Mouse (Mus musculus) liver, adult 2 months (tissue): ENCODE measurements around the gene Gm21304. TPM values are rescaled to one million over a fixed set of nuclear protein-coding genes. Genes with fewer than 3 reads are reported as not detected.
"Not testable (repeated sequence)": the region's sequence is repeated elsewhere in the genome, so short reads cannot be mapped to it uniquely, and the experiment has no call there.

Experiments
- DNase-seq: peaks from one replicate; pipeline ENCODE4 v3.0.0-alpha.2; 2011; ENCODE audit warnings: low read depth, low spot score; ENCODE audit errors: extremely low read depth
- H3K27ac ChIP-seq: fragments of 200-500 bp; replicated peaks from 2 replicates; pipeline ENCODE4 v1.5.1; 2012; ENCODE audit warnings: low read depth, mild to moderate bottlenecking, control low read depth, inconsistent platforms, low read length; ENCODE audit not compliant: insufficient read depth
- H3K27me3 ChIP-seq: fragments of 200-500 bp; 2 replicates; pipeline ENCODE4 v1.6.1; 2012; ENCODE audit warnings: mild to moderate bottlenecking, moderate library complexity, low read length, inconsistent platforms; ENCODE audit not compliant: control insufficient read depth, insufficient read depth
- H3K36me3 ChIP-seq: fragments of 200-500 bp; 2 replicates; pipeline ENCODE4 v1.6.1; 2012; ENCODE audit warnings: low read length, inconsistent platforms; ENCODE audit not compliant: control insufficient read depth, insufficient read depth
- H3K4me1 ChIP-seq: fragments of 200-500 bp; 2 replicates; pipeline ENCODE4 v1.6.1; 2011; ENCODE audit warnings: low read length; ENCODE audit not compliant: control insufficient read depth, insufficient read depth
- H3K4me3 ChIP-seq: fragments of 200-500 bp; 2 replicates; pipeline ENCODE4 v1.5.1; 2011; ENCODE audit warnings: low read depth, mild to moderate bottlenecking, control low read depth, low read length, moderate library complexity; ENCODE audit not compliant: insufficient read depth
- H3K79me2 ChIP-seq: fragments of 200-500 bp; 2 replicates; pipeline ENCODE4 v1.6.1; 2012; ENCODE audit warnings: inconsistent platforms, mild to moderate bottlenecking, low read length, moderate library complexity; ENCODE audit not compliant: control insufficient read depth, insufficient read depth
- H3K9ac ChIP-seq: fragments of 200-500 bp; 2 replicates; pipeline ENCODE4 v1.6.1; 2012; ENCODE audit warnings: low read depth, mild to moderate bottlenecking, control low read depth, inconsistent platforms, low read length
- WGBS: fragments of 180-500 bp; shearing (Covaris S2); methylation state at CpG from one replicate; pipeline ENCODE4 v1.1.7; 2018; 5-methylcytosine and 5-hydroxymethylcytosine counted together
- polyA plus RNA-seq: library from polyadenylated mRNA; depleted of rRNA; stranded (reverse); fragments of >200 nt; gene quantifications from 2 replicates; pipeline ENCODE4 v1.2.3, GENCODE M21; 2012; rRNA removed
- total RNA-seq: library from RNA; depleted of rRNA; stranded (reverse); fragments of >200 nt; gene quantifications from 2 replicates; pipeline ENCODE4 v1.2.3, GENCODE M21; 2014; rRNA removed

The Gm21304 gene
- total RNA-seq, result not detected in 2 replicates
- not detected in 2 replicates for polyA plus RNA-seq

DNA sequence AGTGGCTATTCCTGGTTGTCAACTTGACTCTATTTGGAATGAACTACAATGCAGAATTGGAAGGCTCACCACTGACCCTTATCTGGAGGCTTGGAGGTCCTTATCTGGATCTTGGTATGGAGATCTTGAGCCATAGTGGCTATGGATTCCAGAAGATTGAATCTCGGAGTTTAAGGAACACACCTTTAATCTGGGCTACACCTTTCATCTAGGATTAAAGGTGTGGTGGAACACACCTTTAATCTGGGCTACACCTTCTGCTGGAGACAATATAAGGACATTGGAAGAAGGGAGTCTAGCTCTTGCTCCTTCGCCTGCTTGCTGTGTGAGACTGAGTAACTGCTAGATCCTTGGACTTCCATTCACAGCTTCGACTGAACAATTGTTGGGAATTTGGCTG lies at the start of gene Gm21304:
Gene Gm21304, plus strand, starts transcription at position 301 of the 400 bp plus-strand sequence.
- not testable (repeated sequence) for H3K36me3 ChIP-seq, H3K4me3 ChIP-seq, H3K9ac ChIP-seq, H3K4me1 ChIP-seq, H3K27me3 ChIP-seq, DNase-seq, H3K27ac ChIP-seq, H3K79me2 ChIP-seq
- WGBS, result no CpG with 5 or more reads among the region's 3 CpGs

DNA sequence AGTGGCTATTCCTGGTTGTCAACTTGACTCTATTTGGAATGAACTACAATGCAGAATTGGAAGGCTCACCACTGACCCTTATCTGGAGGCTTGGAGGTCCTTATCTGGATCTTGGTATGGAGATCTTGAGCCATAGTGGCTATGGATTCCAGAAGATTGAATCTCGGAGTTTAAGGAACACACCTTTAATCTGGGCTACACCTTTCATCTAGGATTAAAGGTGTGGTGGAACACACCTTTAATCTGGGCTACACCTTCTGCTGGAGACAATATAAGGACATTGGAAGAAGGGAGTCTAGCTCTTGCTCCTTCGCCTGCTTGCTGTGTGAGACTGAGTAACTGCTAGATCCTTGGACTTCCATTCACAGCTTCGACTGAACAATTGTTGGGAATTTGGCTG lies 25.6 kb upstream of the Gm21304 start, which contains the start of gene Gm21293:
Gene Gm21293, plus strand, starts transcription at position 301 of the 400 bp plus-strand sequence.
- not testable (repeated sequence) for H3K9ac ChIP-seq, H3K27ac ChIP-seq, H3K79me2 ChIP-seq, H3K4me1 ChIP-seq, H3K27me3 ChIP-seq, H3K36me3 ChIP-seq, DNase-seq, H3K4me3 ChIP-seq
- no CpG with 5 or more reads among the region's 3 CpGs for WGBS

DNA sequence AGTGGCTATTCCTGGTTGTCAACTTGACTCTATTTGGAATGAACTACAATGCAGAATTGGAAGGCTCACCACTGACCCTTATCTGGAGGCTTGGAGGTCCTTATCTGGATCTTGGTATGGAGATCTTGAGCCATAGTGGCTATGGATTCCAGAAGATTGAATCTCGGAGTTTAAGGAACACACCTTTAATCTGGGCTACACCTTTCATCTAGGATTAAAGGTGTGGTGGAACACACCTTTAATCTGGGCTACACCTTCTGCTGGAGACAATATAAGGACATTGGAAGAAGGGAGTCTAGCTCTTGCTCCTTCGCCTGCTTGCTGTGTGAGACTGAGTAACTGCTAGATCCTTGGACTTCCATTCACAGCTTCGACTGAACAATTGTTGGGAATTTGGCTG lies 17.1 kb upstream of the Gm21304 start, which contains the start of gene Gm6763:
Gene Gm6763, plus strand, starts transcription at position 301 of the 400 bp plus-strand sequence.
- not testable (repeated sequence) for H3K36me3 ChIP-seq, H3K79me2 ChIP-seq, H3K27me3 ChIP-seq, H3K4me1 ChIP-seq, DNase-seq, H3K27ac ChIP-seq, H3K9ac ChIP-seq, H3K4me3 ChIP-seq
- no CpG with 5 or more reads among the region's 3 CpGs for WGBS

DNA sequence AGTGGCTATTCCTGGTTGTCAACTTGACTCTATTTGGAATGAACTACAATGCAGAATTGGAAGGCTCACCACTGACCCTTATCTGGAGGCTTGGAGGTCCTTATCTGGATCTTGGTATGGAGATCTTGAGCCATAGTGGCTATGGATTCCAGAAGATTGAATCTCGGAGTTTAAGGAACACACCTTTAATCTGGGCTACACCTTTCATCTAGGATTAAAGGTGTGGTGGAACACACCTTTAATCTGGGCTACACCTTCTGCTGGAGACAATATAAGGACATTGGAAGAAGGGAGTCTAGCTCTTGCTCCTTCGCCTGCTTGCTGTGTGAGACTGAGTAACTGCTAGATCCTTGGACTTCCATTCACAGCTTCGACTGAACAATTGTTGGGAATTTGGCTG lies 8.6 kb upstream of the Gm21304 start, which contains the start of gene Gm8764:
Gene Gm8764, plus strand, starts transcription at position 301 of the 400 bp plus-strand sequence.
- H3K36me3 ChIP-seq, H3K79me2 ChIP-seq, H3K27ac ChIP-seq, H3K9ac ChIP-seq, H3K4me3 ChIP-seq, DNase-seq, H3K27me3 ChIP-seq, H3K4me1 ChIP-seq: not testable (repeated sequence)
- no CpG with 5 or more reads among the region's 3 CpGs for WGBS

DNA sequence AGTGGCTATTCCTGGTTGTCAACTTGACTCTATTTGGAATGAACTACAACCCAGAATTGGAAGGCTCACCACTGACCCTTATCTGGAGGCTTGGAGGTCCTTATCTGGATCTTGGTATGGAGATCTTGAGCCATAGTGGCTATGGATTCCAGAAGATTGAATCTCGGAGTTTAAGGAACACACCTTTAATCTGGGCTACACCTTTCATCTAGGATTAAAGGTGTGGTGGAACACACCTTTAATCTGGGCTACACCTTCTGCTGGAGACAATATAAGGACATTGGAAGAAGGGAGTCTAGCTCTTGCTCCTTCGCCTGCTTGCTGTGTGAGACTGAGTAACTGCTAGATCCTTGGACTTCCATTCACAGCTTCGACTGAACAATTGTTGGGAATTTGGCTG lies 8.4 kb downstream of the Gm21304 start, which contains the start of gene Gm21312:
Gene Gm21312, plus strand, starts transcription at position 301 of the 400 bp plus-strand sequence.
- H3K4me1 ChIP-seq, H3K4me3 ChIP-seq, H3K36me3 ChIP-seq, H3K27me3 ChIP-seq, H3K27ac ChIP-seq, DNase-seq, H3K79me2 ChIP-seq, H3K9ac ChIP-seq: not testable (repeated sequence)
- no CpG with 5 or more reads among the region's 3 CpGs for WGBS

DNA sequence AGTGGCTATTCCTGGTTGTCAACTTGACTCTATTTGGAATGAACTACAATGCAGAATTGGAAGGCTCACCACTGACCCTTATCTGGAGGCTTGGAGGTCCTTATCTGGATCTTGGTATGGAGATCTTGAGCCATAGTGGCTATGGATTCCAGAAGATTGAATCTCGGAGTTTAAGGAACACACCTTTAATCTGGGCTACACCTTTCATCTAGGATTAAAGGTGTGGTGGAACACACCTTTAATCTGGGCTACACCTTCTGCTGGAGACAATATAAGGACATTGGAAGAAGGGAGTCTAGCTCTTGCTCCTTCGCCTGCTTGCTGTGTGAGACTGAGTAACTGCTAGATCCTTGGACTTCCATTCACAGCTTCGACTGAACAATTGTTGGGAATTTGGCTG lies 16.9 kb downstream of the Gm21304 start, which contains the start of gene Gm20765:
Gene Gm20765, plus strand, starts transcription at position 301 of the 400 bp plus-strand sequence.
- not testable (repeated sequence) for H3K4me1 ChIP-seq, H3K27ac ChIP-seq, H3K9ac ChIP-seq, H3K79me2 ChIP-seq, DNase-seq, H3K27me3 ChIP-seq, H3K36me3 ChIP-seq, H3K4me3 ChIP-seq
- no CpG with 5 or more reads among the region's 3 CpGs for WGBS

DNA sequence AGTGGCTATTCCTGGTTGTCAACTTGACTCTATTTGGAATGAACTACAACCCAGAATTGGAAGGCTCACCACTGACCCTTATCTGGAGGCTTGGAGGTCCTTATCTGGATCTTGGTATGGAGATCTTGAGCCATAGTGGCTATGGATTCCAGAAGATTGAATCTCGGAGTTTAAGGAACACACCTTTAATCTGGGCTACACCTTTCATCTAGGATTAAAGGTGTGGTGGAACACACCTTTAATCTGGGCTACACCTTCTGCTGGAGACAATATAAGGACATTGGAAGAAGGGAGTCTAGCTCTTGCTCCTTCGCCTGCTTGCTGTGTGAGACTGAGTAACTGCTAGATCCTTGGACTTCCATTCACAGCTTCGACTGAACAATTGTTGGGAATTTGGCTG lies 25.4 kb downstream of the Gm21304 start, which contains the start of gene Gm4340:
Gene Gm4340, plus strand, starts transcription at position 301 of the 400 bp plus-strand sequence.
- DNase-seq, H3K36me3 ChIP-seq, H3K79me2 ChIP-seq, H3K9ac ChIP-seq, H3K27me3 ChIP-seq, H3K4me3 ChIP-seq, H3K4me1 ChIP-seq, H3K27ac ChIP-seq: not testable (repeated sequence)
- WGBS, result no CpG with 5 or more reads among the region's 3 CpGs
